34 mouse cellular contexts compared by ENCODE assay signal in genomic region chr12:70137095-70137494, GRCm38 (mm10). TPM values are rescaled to one million over a fixed set of nuclear protein-coding genes. Genes with fewer than 3 reads are reported as not detected.
DNase-seq lines count a peak whose midpoint lies in the region; ATAC-seq and TF ChIP-seq lines count a peak whose summit lies in the region.
"Had no signal": no experiment of that assay in that cellular context is flagged by ENCODE, and none has a peak within 500 bp of the region (broad histone marks: within the 10 kb centered on the region; RNA-seq: fewer than 3 reads in every experiment).

No protein-coding gene starts in this region.

- no peak overlapping the region for H3K4me2 ChIP-seq in neural tube, embryonic 14.5 days (ENCODE audit: low read depth, low read length)
- H3K4me2 ChIP-seq in myocyte (ENCODE audit: low read depth), result no peak overlapping the region
- H3K4me2 ChIP-seq: heart, embryonic 12.5 days; hindbrain, embryonic 13.5 days; kidney, embryonic 15.5 days; midbrain, embryonic 12.5 days had no signal

- no peak for ATAC-seq in CD4-positive, CD25-positive, alpha-beta regulatory T cell, adult 4 months
- no peak for ATAC-seq in megakaryocyte, adult 5-6 weeks (ENCODE audit: poor library complexity, severe bottlenecking)
- ATAC-seq in neural tube, embryonic 14.5 days (ENCODE audit: low read depth), result 0 out of 2 replicates have a peak, but pooled peaks have one; percentile 54

- no peak overlapping the region for H3K27ac ChIP-seq in neural tube, embryonic 14.5 days (ENCODE audit: low read depth, low read length)
- no peak overlapping the region for H3K27ac ChIP-seq in kidney, adult 2 months (ENCODE audit: insufficient read depth, low read depth, low read length)
- H3K27ac ChIP-seq: heart, adult 2 months; hindbrain, embryonic 13.5 days; kidney, embryonic 15.5 days; liver, embryonic 14.5 days; macrophage; midbrain, embryonic 12.5 days had no signal

- TF ChIP-seq CTCF in kidney, adult 2 months (conservative IDR thresholded peaks at IDR 0.05; ENCODE audit: insufficient read depth, insufficient read length, low read depth, low read length), result no peak

- H3K9ac ChIP-seq in neural tube, embryonic 14.5 days (replicated peaks; ENCODE audit: low read depth, low read length), result no peak overlapping the region
- H3K9ac ChIP-seq: heart, embryonic 12.5 days; hindbrain, embryonic 13.5 days; kidney, embryonic 15.5 days; liver, embryonic 14.5 days; midbrain, embryonic 12.5 days had no signal

- H3ac ChIP-seq in myocyte (ENCODE audit: control insufficient read depth, insufficient read length), result no peak overlapping the region

- peak; percentile 22 for DNase-seq in CD4-positive, CD25-positive, alpha-beta regulatory T cell, adult 2 months (ENCODE audit: low read depth, low spot score)
- DNase-seq in neural tube, embryonic 10.5 days (ENCODE audit: extremely low spot score, low spot score), result no peak
- DNase-seq in kidney, adult 2 months, result no peak
- DNase-seq: adrenal gland, adult 8-10 months; cerebellum, adult 8-10 months; cerebellum, postnatal 25 days; gastrocnemius, adult 2 months; gastrocnemius, postnatal 36 days; heart, postnatal 4 days; kidney, adult 11 months; kidney, postnatal 25 days; liver; lung, adult 2 months; retina, postnatal 1 day; right cerebral cortex, postnatal 14 days had no signal

- WGBS in neural tube, embryonic 14.5 days, result 59% methylated on average over 4 of the region's 4 CpGs
- WGBS in kidney, adult 2 months, result 84% methylated on average over 4 of the region's 4 CpGs

- no peaks in the 10 kb centered on the region for H3K9me3 ChIP-seq in megakaryocyte, embryonic 14.5 days
- no peaks in the 10 kb centered on the region for H3K9me3 ChIP-seq in neural tube, embryonic 14.5 days (ENCODE audit: control insufficient read depth, low read length)
- H3K9me3 ChIP-seq: heart, embryonic 12.5 days; hindbrain, embryonic 13.5 days; kidney, embryonic 15.5 days; midbrain, embryonic 12.5 days had no signal

- H3K4me3 ChIP-seq in megakaryocyte, embryonic 14.5 days (replicated peaks), result peak overlapping the region; percentile 77
- no peak overlapping the region for H3K4me3 ChIP-seq in neural tube, embryonic 14.5 days (ENCODE audit: low read depth, low read length)
- H3K4me3 ChIP-seq in myocyte, result peak overlapping the region; percentile 4
- H3K4me3 ChIP-seq in kidney, adult 2 months (ENCODE audit: insufficient read depth, low read depth, low read length), result no peak overlapping the region
- H3K4me3 ChIP-seq: heart, embryonic 12.5 days; hindbrain, embryonic 13.5 days; kidney, embryonic 15.5 days; midbrain, embryonic 12.5 days had no signal

- H3K36me3 ChIP-seq in megakaryocyte, embryonic 14.5 days (replicated peaks; ENCODE audit: low read length), result no peaks in the 10 kb centered on the region
- no peaks in the 10 kb centered on the region for H3K36me3 ChIP-seq in neural tube, embryonic 14.5 days (ENCODE audit: control insufficient read depth, insufficient read depth, low read length)
- H3K36me3 ChIP-seq in myocyte (ENCODE audit: control insufficient read depth, insufficient read depth), result no peaks in the 10 kb centered on the region
- H3K36me3 ChIP-seq in kidney, adult 2 months (ENCODE audit: control insufficient read depth, insufficient read depth, low read length), result no peaks in the 10 kb centered on the region
- H3K36me3 ChIP-seq: heart, embryonic 12.5 days; hindbrain, embryonic 13.5 days; kidney, embryonic 15.5 days; midbrain, embryonic 12.5 days had no signal

- H3K27me3 ChIP-seq in megakaryocyte, embryonic 14.5 days (replicated peaks), result no peaks in the 10 kb centered on the region
- H3K27me3 ChIP-seq in neural tube, embryonic 14.5 days (ENCODE audit: control insufficient read depth, insufficient read depth, low read length), result no peaks in the 10 kb centered on the region
- H3K27me3 ChIP-seq in myocyte (ENCODE audit: control insufficient read depth, insufficient read depth, insufficient read length), result no peaks in the 10 kb centered on the region
- H3K27me3 ChIP-seq in kidney, adult 2 months (replicated peaks; ENCODE audit: control insufficient read depth, insufficient read depth, low read length), result no peaks in the 10 kb centered on the region
- H3K27me3 ChIP-seq: heart, embryonic 12.5 days; hindbrain, embryonic 13.5 days; kidney, embryonic 15.5 days; midbrain, embryonic 12.5 days had no signal

- H3K4me1 ChIP-seq in megakaryocyte, embryonic 14.5 days, result peaks cover 65% of the 10 kb centered on the region
- H3K4me1 ChIP-seq in neural tube, embryonic 14.5 days (ENCODE audit: control insufficient read depth, insufficient read depth, low read length), result no peaks in the 10 kb centered on the region
- H3K4me1 ChIP-seq in kidney, adult 2 months (ENCODE audit: control insufficient read depth, insufficient read depth, low read length), result no peaks in the 10 kb centered on the region
- H3K4me1 ChIP-seq: heart, embryonic 12.5 days; midbrain, embryonic 12.5 days had no signal

- no peak for TF ChIP-seq POLR2A in myocyte (IDR thresholded peaks at IDR 0.05; ENCODE audit: insufficient read length, low read depth)
- no peak for TF ChIP-seq POLR2A in kidney, adult 2 months (IDR thresholded peaks at IDR 0.05; ENCODE audit: low read depth, low read length)

- H3K79me2 ChIP-seq in myocyte (ENCODE audit: control insufficient read depth, insufficient read depth), result no peaks in the 10 kb centered on the region

TF ChIP-seq in myocyte, 11 proteins besides CTCF, POLR2A, EP300 and RAD21:
- TF ChIP-seq SRF (IDR thresholded peaks at IDR 0.05; ENCODE audit: control insufficient read depth, insufficient read length, low read depth), result no peak
- TF ChIP-seq MAX (IDR thresholded peaks at IDR 0.05; ENCODE audit: low read depth), result no peak
- no peak for TF ChIP-seq MYOG (IDR thresholded peaks at IDR 0.05; ENCODE audit: control insufficient read depth in 1 of 3, insufficient read depth in 1 of 3, insufficient read length in 2 of 3, low read depth in 2 of 3)

RNA-seq across cellular contexts. Expression of gene Abhd12b, which starts 16.8 kb away (rescaled TPM):
- 1 to 10 TPM; 1.1 to 4.1 TPM for polyA plus RNA-seq in CD4-positive, CD25-positive, alpha-beta regulatory T cell, adult 4 months (2017; shearing (Covaris generic))
- not detected in 2 replicates for polyA plus RNA-seq in megakaryocyte, embryonic 14.5 days (2012; ENCODE audit: insufficient read depth, low replicate concordance)
- total RNA-seq in megakaryocyte, adult 5-6 weeks (2015), result not detected in 2 replicates
- total RNA-seq in megakaryocyte, adult 5-6 weeks (2017), result not detected in 2 replicates
- 0.18 and 0.20 TPM in 2 replicates for polyA plus RNA-seq in neural tube, embryonic 14.5 days (2014; fragmentation: Nextera tagmentation; extraction: Ambion mirVana)
- polyA plus RNA-seq in myocyte (2012; fragmentation: generic; extraction: Trizol), result not detected
- polyA plus RNA-seq in kidney, adult 2 months (2012; rRNA removed), result not detected in 2 replicates
- total RNA-seq: adrenal gland, adult 8-10 months; adrenal gland, postnatal 4 days; gastrocnemius, adult 2 months; gastrocnemius, postnatal 36 days; heart, adult 2 months; heart, postnatal 4 days; layer of hippocampus, adult 18-20 months; left cerebral cortex, adult 18-20 months; left cerebral cortex, postnatal 14 days had no signal
- polyA plus RNA-seq: embryonic facial prominence, embryonic 11.5 days; heart, adult 2 months; heart, embryonic 12.5 days; heart, postnatal 0 days; kidney, embryonic 15.5 days; liver, embryonic 14.5 days; macrophage; midbrain, embryonic 12.5 days; small intestine, adult 2 months had no signal

RNA-seq across cellular contexts. Expression of gene Nin, which starts 23.6 kb away (rescaled TPM):
- 10 to 100 TPM; 26.6 to 27.3 TPM for polyA plus RNA-seq in CD4-positive, CD25-positive, alpha-beta regulatory T cell, adult 4 months (2017; shearing (Covaris generic))
- 2.2 and 5.0 TPM in 2 replicates for polyA plus RNA-seq in megakaryocyte, embryonic 14.5 days (2012; ENCODE audit: insufficient read depth, low replicate concordance)
- total RNA-seq in megakaryocyte, adult 5-6 weeks (2015), result 154 and 171 TPM in 2 replicates
- 227 and 264 TPM in 2 replicates for total RNA-seq in megakaryocyte, adult 5-6 weeks (2017)
- polyA plus RNA-seq in neural tube, embryonic 14.5 days (2014; fragmentation: Nextera tagmentation; extraction: Ambion mirVana), result 13.9 and 14.8 TPM in 2 replicates
- polyA plus RNA-seq in myocyte (2012; fragmentation: generic; extraction: Trizol), result 5.0 TPM
- 4.9 and 5.2 TPM in 2 replicates for polyA plus RNA-seq in kidney, adult 2 months (2012; rRNA removed)

Comparison
In these comparisons a context has a peak if more than half of its experiments do, and no peak if none do; other contexts are left out.
1. H3K4me3 ChIP-seq: peak in megakaryocyte, embryonic 14.5 days (single experiment) and myocyte (single experiment); none in neural tube, embryonic 14.5 days (single experiment) and kidney, adult 2 months (single experiment).